Mouse (Mus musculus): ENCODE data around the gene Taok2.

GRCm38 (mm10) chr7:126822741-126823140 lies 61.8 kb downstream of the Taok2 start:
- TF ChIP-seq POLR2A (IDR thresholded peaks at IDR 0.05; ENCODE audit: insufficient read depth, low read depth, low read length): no peak
- no peak for TF ChIP-seq CTCF (IDR thresholded peaks at IDR 0.05; ENCODE audit: insufficient read depth, low read depth, low read length)

Measured in olfactory bulb, adult 2 months (tissue).